Mouse (Mus musculus) E14TG2a.4 (cell line): ENCODE measurements around the gene Bcr.

Source experiments
- CTCF ChIP-seq: conservative IDR thresholded peaks from 2 replicates; pipeline ENCODE4 v1.5.1; 2014; ENCODE audit warnings: low read length
- NANOG ChIP-seq: IDR thresholded peaks from 2 replicates; pipeline ENCODE4 v1.6.1; 2014; ENCODE audit warnings: borderline replicate concordance, low read length, mixed read lengths
- POU5F1 ChIP-seq: IDR thresholded peaks from 2 replicates; pipeline ENCODE4 v1.6.1; 2014; ENCODE audit warnings: low read length, borderline replicate concordance

DNA sequence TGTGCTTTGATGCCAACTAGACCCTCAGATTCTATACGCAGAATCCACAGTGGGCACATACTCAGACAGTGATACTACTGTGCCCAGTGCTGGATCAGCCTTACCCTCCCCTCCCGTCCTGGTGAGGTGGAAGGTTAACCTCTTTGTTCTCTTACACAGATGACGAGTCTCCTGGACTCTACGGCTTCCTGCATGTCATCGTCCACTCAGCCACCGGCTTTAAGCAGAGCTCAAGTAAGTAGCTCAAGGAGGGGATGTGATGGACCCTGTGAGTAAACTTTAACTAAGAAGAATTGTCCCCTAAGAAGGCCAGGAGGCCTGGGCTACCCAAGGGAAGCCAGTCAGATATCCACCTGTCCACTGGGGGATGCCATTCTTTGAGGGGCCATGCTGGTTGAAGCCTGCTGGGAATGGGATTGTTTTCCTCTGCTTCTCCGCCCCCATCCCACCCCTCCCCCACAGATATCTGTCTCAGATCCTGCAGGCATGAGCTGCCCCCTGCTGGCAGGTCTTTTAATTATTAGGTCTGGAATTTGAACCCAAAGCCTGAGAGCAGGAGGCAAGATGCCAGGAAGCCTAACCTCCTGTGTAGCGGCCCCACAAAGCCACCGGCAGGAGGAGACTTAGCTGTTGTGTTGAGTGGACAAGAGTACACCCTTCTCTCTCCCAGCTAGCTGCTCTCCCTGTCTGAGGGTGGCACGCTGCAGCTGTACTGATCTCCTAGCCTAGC lies 99.9 kb downstream of the Bcr start:
- TF ChIP-seq CTCF: peak; percentile 17; the same call in 1 of the 2 replicates
- no peak for TF ChIP-seq POU5F1
- TF ChIP-seq NANOG: no peak
